Mouse (Mus musculus): ENCODE measurements around the gene Setdb1.

Gene Setdb1

DNA sequence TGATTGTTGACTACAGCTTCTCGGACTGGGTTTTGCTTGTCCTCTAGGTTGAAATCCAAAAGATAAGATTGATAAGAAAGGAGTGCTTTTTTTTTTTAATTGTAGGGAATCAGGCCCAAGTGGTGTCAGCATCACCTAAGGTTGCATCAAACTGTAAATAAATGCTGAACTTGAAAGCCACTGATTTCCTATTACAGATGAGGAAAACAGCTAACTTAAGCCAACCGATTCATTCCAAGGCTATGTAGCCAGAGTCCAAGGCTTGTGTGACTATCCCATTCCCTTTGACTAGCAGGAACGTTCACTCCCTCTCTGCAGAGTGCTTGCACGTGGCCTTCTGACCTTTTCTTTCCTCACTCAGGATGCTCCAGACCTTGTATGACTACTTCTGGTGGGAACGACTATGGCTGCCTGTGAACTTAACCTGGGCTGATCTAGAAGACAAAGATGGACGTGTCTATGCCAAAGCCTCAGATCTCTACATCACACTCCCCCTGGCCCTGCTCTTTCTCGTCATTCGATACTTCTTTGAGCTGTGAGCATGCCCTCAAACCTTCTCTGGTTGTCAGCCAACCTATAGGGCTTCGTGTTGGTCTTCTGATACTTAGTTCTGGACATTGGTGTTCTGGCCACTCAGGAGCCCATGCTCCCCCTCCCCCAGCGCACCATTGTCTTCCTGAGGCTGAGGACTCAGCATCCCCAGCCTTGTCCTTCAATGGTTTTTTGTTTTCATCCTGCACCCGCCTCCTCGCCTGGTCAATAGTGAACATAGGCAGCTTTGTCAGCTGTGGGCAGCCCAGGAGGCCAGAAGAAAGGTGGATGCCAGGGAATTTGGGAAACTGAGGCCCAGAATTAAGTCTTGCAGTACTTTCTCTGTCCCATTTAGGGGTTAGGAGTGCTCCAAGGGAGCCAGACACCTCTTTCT, 37.0 kb downstream of the Setdb1 start:
- peak; percentile 52 to 78 for DNase-seq (ENCODE audit: inconsistent age in 2 of 2, low spot score in 1 of 2)

DNA sequence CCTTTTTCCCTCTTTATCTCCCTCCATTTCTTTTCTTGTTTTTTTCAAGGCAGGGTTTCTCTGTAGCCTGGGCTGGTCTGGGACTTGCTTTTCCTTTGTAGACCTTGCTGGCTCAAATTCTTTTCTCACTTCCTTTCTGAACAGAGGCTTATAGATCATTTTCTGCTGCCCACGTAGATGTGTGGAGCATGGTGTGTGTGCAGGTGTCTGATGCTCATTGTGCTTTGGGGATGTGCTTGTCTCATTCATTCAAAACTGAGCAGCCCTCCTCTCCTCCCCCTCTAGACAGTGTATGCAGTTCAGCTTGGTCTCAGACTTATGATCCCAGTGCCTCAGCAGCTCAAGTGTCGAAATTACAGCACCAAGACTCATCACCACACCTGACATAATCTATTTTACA, 37.9 kb downstream of the Setdb1 start:
- DNase-seq (ENCODE audit: inconsistent age in 2 of 2, low spot score in 1 of 2): peak in 1 of 2 experiments; percentile 40

DNA sequence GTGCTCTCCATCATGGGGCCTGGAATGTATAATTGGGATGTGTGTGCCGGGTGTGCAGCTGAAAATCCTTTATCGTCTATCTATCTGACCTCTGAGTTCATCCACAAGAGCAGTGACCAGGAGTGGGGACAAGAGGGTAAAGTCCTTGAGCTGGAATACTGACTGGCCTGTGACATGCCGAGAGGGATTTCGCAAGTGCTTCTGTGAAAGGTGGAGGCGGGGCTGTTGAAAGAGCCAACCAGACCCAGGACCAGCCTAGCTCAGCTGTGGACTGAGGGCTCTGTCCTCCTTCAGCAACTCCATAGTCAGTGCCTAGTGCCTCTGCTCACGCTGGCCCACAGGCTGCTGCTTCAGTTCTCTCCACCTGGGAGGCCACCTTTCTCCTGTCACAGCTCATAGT, 38.5 kb downstream of the Setdb1 start:
- peak; percentile 89 to 94 for DNase-seq (ENCODE audit: inconsistent age in 2 of 2, low spot score in 1 of 2)

DNA sequence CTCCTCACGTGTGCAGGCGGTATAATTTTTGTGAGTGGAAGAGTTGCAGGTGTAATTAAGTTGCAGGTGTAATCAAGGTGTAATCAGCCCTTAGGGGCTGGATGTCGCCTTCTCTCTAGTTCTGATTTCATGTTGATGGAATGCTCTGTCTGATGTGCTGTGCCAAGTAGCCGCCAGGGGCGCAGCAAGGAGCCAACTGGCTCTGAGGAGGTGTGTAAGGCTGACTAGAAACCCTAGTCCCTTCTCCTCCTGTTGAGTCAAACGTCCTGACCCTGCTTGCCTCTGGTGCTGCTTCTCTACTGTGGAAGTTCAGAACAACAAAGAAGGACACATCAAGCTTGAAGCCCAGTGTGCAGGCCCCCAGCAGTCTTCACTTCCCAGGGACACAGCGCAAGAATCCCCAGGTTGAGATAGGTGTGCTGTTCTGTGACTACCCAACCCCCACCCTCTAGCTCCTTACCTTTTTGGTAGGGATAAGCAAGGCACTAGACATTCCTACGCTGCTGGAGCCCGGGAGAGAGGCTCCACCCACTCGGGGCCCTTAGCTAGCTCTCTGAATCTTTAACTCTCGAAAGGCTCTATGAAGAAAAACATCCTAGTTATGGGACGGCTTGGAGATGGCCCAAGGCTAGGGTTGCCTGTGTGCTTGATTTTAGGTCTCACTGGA, 39.5 kb downstream of the Setdb1 start:
- DNase-seq (ENCODE audit: inconsistent age in 2 of 2, low spot score in 1 of 2): peak; percentile 77 to 87

DNA sequence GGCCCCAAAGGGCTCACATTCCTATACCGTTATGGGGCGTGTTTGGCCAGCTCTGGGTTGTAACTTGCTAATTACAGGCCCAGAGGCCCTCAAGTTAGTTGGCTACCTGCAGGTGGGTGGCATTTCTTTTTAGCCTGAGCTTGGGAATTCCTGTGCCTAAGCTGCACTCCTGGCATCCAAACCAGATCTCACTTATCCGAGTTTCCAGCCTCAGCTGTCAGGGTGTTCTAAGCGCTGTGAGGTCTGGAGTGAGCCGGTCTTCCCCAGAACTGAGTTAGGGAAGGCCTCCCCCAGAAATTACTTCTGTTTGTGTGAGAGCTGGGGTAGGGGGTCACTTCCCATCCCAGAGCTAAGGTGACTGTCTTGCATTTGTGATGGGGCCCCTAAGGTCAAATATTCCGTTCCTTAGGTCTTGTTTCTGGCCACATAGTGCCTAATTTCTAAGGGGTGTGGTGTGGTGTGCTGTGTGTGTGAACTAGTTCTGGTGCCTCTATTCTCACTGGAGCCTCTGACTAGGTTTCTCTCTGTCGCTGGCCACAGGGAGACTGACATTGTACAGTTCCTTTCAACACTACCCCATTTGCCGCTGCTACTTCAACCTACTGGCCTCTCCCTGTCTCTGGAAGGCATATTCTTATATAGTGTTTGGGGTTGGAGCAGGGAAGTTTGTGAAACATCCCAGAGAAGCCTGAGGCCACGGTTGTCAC, 41.0 kb downstream of the Setdb1 start:
- DNase-seq (ENCODE audit: inconsistent age in 2 of 2, low spot score in 1 of 2): no peak

DNA sequence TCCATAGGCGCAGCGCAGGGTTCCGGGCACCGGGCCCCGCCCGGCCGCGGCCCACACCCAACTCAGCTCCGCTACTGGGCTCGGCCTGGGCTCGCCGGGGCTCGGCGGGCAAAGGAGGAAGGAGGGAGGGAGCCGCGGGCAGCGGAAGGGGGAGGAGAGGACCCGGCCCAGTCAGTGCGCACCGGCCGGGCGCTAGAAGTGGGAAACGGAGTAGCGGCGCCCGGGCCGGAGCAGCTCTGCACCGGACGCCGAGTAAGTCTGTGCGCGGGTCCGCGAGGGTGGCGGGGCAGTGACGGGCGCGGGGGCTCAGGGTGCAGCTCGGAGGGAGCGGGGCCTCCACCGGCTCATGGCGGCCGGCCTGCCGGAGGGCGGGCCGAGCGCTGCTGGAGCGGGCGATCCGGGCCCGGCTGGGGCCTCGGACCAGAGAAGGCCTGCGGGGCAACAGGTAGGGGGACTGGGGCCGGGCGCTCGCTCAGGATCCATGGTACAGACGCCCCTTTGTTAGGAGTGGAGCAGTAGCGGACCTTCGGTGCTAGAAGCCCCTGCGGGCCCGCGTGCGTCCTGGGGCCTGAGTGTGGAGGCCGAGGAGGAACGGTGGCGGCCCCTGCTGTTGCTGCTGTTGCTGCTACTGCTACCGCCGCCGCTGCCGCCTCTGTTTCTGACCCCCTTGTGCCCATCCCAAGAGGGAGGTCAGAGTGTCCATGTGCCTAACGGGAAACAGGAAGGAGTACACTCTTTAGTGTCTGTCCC, 41.7 kb downstream of the Setdb1 start:
- DNase-seq (ENCODE audit: inconsistent age in 2 of 2, low spot score in 1 of 2): peak; percentile 94 to 97

DNA sequence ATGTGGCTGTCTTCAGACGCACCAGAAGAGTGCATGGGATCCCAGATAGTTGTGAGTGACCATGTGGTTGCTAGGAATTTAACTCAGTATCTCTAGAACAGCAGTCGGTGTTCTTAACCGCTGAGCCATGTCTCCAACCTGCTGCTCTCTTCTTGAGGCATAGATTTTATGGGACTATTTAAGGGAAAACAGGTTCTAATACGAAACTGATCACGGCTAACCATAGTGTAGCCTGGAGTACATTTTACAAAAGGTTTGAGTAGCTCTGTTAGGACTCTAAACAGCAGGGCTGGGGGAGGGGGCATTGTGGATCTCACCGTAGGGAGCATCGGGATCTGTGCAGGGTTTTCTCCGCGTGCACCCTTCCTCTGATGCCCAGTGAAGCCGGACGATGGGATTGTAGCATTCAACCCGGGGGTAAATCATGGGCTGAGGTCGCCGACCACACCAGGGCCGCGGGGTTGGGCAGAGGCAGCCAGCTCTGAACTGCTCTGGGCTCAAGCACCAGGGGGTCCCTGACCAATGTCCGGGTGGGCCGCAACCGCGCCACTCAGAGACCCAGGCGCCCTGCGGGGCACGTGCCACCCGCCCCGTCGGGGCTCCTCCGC, 42.4 kb downstream of the Setdb1 start, which contains the start of gene Cers2:
Gene Cers2, plus strand, starts transcription at position 306 of the 608 bp plus-strand sequence.
- no peak for DNase-seq (ENCODE audit: inconsistent age in 2 of 2, low spot score in 1 of 2)

DNA sequence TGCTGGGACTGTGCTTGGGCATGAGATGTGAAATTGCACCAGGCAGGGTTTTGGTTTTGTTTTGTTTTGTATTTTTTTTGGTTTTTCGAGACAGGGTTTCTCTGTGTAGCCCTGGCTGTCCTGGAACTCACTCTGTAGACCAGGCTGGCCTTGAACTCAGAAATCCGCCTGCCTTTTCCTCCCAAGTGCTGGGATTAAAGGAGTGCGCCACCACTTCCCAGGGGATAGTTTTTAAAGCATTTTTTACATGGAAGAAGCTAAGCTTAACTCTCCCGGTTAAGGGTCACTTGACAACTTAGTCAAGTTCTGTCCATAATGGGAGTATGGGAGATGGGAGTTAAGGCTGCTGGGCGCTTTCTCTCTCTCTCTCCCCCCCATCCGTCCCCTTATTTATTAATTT, 42.9 kb downstream of the Setdb1 start:
- peak in 1 of 2 experiments; percentile 56 for DNase-seq (ENCODE audit: inconsistent age in 2 of 2, low spot score in 1 of 2)

DNA sequence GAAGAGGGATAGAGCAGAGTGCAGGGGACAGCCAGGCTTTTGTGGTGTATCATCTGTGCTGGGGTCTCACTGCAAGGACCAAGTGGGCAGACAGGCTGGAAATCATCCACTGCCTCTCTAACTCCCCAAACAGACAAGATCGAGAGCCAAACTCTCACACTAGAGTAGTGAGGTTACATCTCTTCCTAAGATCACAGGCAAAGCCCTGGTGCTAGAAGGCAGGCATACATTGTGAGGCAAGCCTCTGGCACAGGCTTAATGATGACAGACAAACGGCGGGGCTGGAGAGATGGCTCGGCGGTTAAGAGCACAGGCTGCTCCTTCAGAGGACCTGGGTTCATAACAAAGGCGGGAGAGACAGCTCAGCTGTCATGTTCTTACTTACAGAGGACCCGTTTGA, 43.5 kb downstream of the Setdb1 start:
- peak in 1 of 2 experiments; percentile 33 for DNase-seq (ENCODE audit: inconsistent age in 2 of 2, low spot score in 1 of 2)

DNA sequence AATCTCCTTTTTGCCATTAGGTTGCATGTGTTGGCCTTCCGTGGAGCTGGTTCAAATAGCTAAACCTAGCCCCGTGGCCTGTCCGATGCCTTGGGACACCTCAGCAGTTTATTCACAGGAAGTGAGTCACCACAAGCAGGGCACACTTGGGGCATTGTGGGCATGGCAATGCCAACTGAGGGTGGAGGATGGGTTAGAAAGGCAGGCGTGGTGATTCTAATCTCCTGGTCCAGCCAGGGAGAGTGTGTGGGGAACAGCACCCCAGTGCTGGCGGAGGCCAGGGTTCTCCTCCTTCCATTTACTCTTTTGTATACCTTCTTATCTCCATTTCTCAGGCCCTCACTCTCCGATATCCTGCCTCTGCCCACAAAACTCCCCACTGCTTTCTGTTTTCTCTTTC, 44.4 kb downstream of the Setdb1 start:
- peak; percentile 85 to 91 for DNase-seq (ENCODE audit: inconsistent age in 2 of 2, low spot score in 1 of 2)

DNA sequence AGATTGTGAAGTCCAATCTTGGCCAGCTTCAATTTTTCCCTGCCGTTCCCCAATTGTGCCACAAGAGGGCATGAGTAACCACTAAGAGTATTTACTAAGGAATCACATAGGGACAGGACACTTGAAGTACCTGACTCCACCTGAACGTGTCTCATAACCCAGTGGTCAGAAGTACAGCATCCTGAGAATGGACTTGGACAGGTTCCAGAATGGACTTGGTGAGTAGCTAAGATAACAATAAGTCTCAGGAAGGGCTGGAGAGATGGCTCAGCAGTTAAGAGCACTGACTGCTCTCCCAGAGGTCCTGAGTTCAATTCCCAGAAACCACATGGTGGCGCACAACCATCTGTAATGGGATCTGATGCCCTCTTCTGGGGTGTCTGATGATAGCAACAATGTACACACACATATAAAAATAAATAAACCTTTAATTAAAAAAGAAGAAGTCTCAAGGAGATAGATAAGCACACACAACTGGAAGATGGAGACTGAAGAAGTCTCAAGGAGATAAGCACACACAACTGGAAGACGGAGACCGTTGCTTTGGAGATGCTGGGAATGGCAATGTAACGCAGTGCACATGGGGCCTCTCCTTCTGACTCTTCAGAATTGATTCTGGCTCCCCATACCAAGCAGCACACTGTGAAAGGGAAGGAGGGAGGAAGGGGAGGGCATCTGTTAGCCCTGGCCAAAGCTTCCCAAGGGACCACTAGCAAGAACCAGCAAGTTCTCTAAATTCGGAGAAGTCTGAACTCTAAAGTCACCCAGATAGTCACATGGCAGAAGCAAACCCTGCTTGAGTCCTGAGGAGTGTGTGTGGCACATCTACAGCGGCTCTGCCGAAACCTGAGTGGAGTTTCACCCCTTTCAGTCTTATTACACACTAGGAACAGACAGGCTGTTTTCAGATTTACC, 45.8 kb downstream of the Setdb1 start:
- DNase-seq (ENCODE audit: inconsistent age in 2 of 2, low spot score in 1 of 2): peak; percentile 69 to 93

DNA sequence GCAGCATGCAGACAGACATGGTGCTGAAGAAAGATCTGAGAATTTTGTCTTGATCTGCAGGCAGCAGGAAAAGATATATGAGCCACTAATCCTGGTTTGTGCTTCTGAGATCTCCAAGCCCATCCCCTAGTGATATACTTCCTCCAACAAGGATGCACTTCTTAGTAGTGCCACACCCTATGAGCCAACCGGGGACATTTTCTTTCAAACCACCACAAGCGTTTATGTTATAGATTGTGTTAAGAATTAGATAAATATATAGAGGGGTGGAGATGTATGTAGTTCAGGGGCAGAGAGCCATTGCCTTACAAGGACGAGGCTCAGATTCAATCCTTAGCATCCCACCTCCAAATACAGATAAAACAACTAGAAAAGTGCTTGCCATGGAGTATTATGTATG, 46.5 kb downstream of the Setdb1 start:
- DNase-seq (ENCODE audit: inconsistent age in 2 of 2, low spot score in 1 of 2): no peak

DNA sequence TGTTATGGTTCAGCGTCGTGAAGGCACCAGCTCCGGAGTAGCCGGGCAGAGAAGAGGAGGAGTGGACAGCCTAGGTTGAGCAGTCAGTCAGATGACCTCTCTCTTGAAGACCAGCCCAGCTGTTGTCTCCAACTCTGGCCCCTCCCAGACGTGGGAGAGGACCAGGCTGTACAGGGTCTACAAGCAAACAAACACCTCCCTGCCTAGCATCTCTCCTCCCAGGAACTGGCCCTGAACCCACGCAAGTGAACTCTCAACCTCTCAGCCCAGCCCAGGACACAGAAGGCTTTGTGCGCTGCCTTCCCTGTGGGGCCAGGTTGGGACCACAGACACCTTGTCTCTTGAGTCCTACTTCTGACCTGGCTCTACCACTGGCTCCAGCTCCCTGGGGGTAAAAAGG, 49.9 kb downstream of the Setdb1 start, which contains the start of gene Anxa9:
Gene Anxa9, minus strand, starts transcription at position 77 of the 400 bp plus-strand sequence.
- DNase-seq (ENCODE audit: inconsistent age in 2 of 2, low spot score in 1 of 2): no peak

DNA sequence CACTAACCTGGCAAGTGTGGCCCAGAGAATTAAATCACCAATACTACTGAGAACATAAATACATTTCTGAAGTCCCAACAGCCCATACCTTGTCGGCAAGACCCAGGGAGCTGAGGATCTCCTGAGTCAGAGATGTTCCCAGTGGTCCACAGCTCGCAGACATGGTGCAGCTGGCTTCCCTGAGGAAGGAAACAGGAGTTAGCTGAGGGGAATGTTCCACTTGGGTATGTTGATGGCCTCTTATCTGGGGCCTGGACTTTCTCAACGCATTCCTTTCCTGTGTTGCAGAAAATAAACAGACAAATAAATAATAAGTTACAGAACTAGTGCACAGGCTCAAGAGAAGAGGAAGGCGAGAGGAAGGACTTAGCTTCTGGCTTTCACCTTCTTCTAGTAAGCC, 50.8 kb downstream of the Setdb1 start:
- no peak for DNase-seq (ENCODE audit: inconsistent age in 2 of 2, low spot score in 1 of 2)

DNA sequence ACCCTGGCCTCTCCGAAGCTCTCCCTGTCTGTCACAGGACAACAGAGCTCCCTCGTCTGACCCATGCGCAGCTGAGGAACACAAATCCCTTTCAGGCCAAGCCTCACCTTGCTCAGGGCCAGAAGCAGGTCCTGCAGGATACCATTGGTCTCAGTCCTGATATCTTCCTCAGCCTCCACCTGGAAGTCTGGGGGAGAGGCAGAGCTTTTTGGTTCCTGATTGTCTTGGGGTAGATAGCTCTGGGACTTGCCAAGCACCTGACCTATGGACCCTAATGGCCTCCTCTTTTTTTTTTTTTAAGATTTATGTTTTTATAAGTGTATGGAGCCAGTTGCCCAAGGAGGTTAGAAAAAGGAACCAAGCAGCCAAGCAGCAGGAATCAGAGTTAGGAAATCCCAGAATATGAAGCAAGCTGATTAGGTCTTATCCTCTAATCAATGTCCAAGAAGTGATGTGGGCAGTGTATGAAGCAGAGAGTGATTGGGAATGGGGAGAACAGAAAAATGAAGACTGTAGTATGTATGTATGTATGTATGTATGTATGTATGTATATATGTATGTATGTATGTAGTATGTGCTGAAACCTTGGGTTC, 55.7 kb downstream of the Setdb1 start:
- DNase-seq (ENCODE audit: inconsistent age in 2 of 2, low spot score in 1 of 2): no peak

DNA sequence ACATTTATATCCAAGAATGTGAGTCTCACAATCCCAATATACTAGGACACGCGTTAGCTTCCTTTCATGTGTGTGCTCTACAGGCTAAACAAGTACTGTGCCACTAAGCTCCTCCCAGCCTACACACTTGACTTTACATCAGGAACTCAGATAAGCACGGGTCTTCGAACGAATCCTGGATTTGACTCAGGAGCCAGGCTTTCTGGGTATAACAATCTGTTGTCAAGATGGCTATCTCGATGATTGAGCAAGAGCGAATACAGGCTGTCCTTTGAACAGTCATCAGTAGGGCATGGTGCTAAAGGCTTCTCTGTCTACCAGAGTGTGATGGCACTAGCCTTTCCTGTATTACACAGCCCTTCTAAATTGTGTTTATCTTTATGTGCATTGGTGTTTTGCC, 59.0 kb downstream of the Setdb1 start:
- peak in 1 of 2 experiments; percentile 67 for DNase-seq (ENCODE audit: inconsistent age in 2 of 2, low spot score in 1 of 2)

DNA sequence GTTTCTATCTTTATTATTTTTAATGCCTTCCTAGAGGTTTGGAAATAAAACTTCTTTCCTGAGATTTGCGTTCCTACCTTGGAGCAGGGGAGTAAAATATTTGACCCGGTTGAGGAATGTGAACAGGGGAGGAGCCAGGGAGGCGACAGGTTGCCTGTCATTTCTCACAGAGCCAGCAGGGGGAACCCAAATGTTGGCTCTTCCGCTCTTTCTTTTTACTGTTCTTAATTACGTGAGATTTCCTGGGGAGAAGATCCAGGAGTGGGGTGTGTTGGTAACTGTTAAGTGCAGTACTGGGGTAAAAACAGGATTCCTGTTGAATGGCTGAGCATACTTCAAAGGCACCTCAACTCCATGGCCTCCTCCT, 60.9 kb downstream of the Setdb1 start:
- peak in 1 of 2 experiments; percentile 50 for DNase-seq (ENCODE audit: inconsistent age in 2 of 2, low spot score in 1 of 2)

DNA sequence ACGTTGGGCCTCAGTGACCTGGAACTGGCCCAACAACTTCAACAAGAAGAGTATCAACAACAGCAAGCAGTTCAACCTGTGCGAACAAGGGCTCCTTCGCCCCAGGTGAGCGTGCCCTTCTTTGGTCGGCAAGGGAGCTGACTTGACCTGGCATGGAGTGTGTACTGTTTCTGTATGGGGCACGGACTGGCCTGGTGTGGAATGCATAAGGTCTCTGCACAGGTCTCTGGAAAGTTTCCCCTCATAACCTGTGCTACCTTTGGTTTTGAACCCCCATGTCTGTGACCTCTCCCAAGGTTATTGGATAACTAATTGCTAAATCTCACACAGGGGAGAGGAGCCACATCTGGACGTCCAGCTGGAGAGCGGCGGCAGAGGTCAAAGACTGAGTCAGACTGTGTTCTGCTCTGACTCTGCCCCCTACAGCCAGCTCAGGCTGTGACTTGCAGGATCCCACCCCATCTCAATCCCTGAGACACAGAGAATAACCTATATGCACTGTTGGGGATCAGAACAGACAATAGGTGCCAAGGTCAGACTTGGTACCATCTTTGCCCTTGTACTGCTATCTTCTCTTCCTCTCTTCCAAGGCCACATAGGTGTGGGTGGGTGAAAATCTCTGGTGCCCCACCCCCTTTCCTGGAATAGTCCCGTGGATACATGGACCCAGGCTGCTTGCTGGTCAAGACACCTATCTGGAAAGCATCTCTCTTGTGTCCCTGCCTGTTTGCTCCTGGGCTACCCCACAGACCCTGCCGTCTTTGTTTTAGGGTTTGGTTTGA, 61.5 kb downstream of the Setdb1 start:
- DNase-seq (ENCODE audit: inconsistent age in 2 of 2, low spot score in 1 of 2): peak; percentile 49 to 79
